Mouse (Mus musculus) limb, embryonic 12.5 days (tissue): Measurements from ENCODE around the gene Lrriq3. TPM values are rescaled to one million over a fixed set of nuclear protein-coding genes. Genes with fewer than 3 reads are reported as not detected.

ENCODE experiments used
- ATAC-seq: fragments of 200-750 bp; cut with Nextera tagmentation; 2 replicates; pipeline ENCODE4 v1.8.0; 2017; ENCODE audit warnings: low read depth, moderate TSS enrichment; ENCODE audit not compliant: insufficient number of reproducible peaks, insufficient read depth, low FRiP score, low TSS enrichment
- H3K27ac ChIP-seq: fragments of 300-500 bp; sonication (generic); 2 replicates; pipeline ENCODE4 v1.5.1; 2016; ENCODE audit warnings: mild to moderate bottlenecking, moderate library complexity
- H3K27me3 ChIP-seq: fragments of 300-500 bp; sonication (generic); 2 replicates; pipeline ENCODE4 v1.6.1; 2016; ENCODE audit warnings: mild to moderate bottlenecking, moderate library complexity
- H3K36me3 ChIP-seq: fragments of 300-500 bp; sonication (generic); 2 replicates; pipeline ENCODE4 v1.6.1; 2016; ENCODE audit warnings: mild to moderate bottlenecking, moderate library complexity
- H3K4me1 ChIP-seq: fragments of 300-500 bp; sonication (generic); replicated peaks from 2 replicates; pipeline ENCODE4 v1.6.1; 2016
- H3K4me2 ChIP-seq: fragments of 300-500 bp; sonication (generic); 2 replicates; pipeline ENCODE4 v1.6.1; 2016; ENCODE audit warnings: mild to moderate bottlenecking, moderate library complexity
- H3K4me3 ChIP-seq: fragments of 300-500 bp; sonication (generic); replicated peaks from 2 replicates; pipeline ENCODE4 v1.5.1; 2016; ENCODE audit warnings: mild to moderate bottlenecking
- H3K9ac ChIP-seq: fragments of 300-500 bp; sonication (generic); replicated peaks from 2 replicates; pipeline ENCODE4 v1.6.1; 2016; ENCODE audit warnings: mild to moderate bottlenecking, moderate library complexity
- H3K9me3 ChIP-seq: fragments of 300-500 bp; sonication (generic); 2 replicates; pipeline ENCODE4 v1.6.1; 2016; ENCODE audit warnings: mild to moderate bottlenecking, moderate library complexity
- WGBS: fragments of 180-500 bp; shearing (Covaris S2); methylation state at CpG from one replicate; pipeline ENCODE4 v1.1.7; 2016; 5-methylcytosine and 5-hydroxymethylcytosine counted together
- polyA plus RNA-seq: library from polyadenylated mRNA; unstranded; fragments of >200 nt; fragmentation: Nextera tagmentation; extraction: Ambion mirVana; gene quantifications from 2 replicates; pipeline ENCODE4 v1.2.1, GENCODE M21; 2016

The Lrriq3 gene
- polyA plus RNA-seq = 0.81 and 1.3 TPM in 2 replicates

DNA sequence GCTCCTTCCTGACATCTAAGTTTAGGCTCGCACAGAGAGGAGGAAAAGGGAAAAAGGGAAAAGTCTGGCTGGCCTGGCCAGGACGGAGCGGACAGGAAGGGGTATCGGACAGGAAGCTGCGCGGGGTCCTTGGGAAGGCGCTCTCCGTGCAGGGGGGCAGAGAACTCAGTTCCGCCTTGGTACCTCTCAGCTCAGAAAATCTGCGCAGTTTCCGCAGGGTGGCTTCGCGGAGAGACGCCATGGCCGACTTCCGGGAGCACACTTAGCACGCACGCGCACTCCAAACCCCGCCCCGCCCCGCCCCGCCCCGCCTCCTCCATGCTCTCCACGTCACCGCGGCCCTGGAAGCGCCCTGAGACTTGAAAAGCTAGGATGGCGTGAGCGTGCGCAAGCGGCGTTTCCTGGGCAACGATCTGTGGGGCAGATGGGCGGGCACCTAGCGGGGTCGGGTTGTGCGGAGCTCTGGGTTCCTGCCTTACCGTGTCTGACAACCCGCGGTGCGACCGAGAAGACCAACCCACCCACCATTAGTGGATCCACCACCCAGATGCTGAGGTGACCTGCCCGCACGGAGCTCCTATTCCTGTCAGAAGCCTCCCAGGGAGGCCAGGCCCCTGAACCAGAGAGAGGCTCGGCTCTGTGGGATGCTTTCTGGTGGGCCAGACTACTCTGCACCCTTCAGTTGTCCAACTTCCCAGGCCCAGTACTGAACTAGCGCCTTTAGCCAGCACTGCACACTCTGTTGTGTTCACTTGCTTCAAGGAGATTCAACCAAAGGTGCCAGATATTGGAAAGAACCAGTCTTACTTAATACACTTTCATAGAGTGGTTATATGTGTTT lies at the start of gene Lrriq3, which contains the start of gene Fpgt:
Gene Lrriq3 (plus strand): TSS at position 319 of the 841 bp plus-strand sequence.
Gene Fpgt (minus strand): TSS at position 288 of the 841 bp plus-strand sequence.
- Histone ChIP-seq H3K27me3 (no peaks in the 10 kb centered on the region), H3K9me3 (no peaks in the 10 kb centered on the region), H3K9ac (peak within 1 kb of the TSS; percentile 67), H3K4me3 (peak within 1 kb of the TSS; percentile 61), H3K4me1 (no peaks in the 10 kb centered on the region; the same call in 1 of the 2 replicates), H3K4me2 (peak within 1 kb of the TSS; percentile 65), H3K36me3 (peaks cover 8% of the 10 kb centered on the region; the same call in 1 of the 2 replicates), H3K27ac (peak within 1 kb of the TSS; percentile 87)
- under 1% methylated on average over 47 of the region's 47 CpGs for WGBS
- peak; percentile 99 for ATAC-seq

GRCm38 (mm10) chr3:155052021-155052420 lies 41.2 kb upstream of the Lrriq3 start:
- Histone ChIP-seq H3K9ac (no peak overlapping the region), H3K4me3 (no peak overlapping the region), H3K4me2 (no peak overlapping the region), H3K27me3 (no peaks in the 10 kb centered on the region), H3K4me1 (no peaks in the 10 kb centered on the region), H3K36me3 (no peaks in the 10 kb centered on the region), H3K27ac (no peak overlapping the region), H3K9me3 (no peaks in the 10 kb centered on the region)
- no peak for ATAC-seq

GRCm38 (mm10) chr3:155053189-155053588 lies 40.0 kb upstream of the Lrriq3 start:
- H3K9me3 ChIP-seq = no peaks in the 10 kb centered on the region
- H3K4me2 ChIP-seq = no peak overlapping the region
- 69% methylated on average over 1 of the region's 1 CpGs for WGBS
- H3K9ac ChIP-seq = no peak overlapping the region
- no peak overlapping the region for H3K27ac ChIP-seq
- H3K36me3 ChIP-seq = no peaks in the 10 kb centered on the region
- H3K4me3 ChIP-seq = no peak overlapping the region
- no peaks in the 10 kb centered on the region for H3K4me1 ChIP-seq
- no peaks in the 10 kb centered on the region for H3K27me3 ChIP-seq
- ATAC-seq = no peak

DNA sequence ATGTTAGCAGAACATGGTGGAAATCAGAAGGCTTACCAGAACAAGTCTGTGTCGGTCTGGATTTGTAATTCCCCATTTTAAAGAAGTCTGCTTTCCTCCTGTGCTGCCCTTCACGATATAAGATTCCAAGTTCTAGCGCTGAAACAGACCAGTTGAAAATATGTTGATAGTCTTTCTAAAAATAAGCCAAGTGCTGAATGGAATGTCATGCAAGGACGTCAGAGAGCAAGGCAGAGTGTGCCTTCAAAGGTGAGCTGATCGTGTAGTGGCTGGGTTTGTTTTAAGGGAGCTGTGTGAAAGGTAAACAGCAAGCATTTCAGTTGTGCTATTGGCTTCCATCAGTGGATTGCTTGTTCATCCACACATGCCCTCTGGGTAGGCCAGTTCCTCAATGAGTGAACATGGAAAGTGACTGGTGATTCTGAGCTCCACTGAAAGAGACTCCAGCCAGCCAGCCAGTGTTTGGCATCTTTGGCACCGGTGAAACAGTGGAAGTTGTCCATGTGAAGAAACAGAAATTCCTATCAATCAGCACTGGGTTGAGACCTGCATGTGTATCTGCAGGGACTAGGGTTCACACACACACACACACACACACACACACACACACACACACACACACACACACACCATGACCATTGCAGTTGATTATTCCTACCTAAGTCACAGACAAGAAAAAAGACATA lies 37.9 kb upstream of the Lrriq3 start, which contains the start of gene Tnni3k:
Gene Tnni3k (minus strand): TSS at position 177 of the 686 bp plus-strand sequence.
- 72% methylated on average over 6 of the region's 6 CpGs for WGBS
- Histone ChIP-seq H3K4me3 (no peak within 1 kb of the TSS), H3K4me1 (no peaks in the 10 kb centered on the region), H3K9me3 (no peaks in the 10 kb centered on the region), H3K27ac (no peak within 1 kb of the TSS), H3K4me2 (no peak within 1 kb of the TSS), H3K27me3 (no peaks in the 10 kb centered on the region), H3K36me3 (no peaks in the 10 kb centered on the region), H3K9ac (no peak within 1 kb of the TSS)
- no peak for ATAC-seq

DNA sequence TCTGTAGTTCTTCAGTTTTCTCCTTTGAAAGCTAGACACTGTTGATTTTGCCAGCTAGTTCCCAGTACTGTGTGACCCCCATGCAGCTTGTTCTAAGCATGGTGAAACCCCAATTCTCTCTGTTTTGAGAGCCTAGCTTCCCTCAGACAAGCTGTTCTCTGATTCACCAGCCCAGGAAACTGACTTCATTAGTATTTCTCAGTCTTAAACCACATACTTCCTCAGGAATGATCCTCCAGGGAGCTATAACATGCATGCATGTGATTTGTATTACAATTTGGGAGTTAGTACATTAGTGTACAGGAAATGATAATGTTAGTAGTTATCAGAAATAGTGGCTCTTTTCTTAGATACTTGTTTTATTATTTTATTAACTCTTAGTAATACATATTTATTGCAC lies 36.6 kb upstream of the Lrriq3 start:
- H3K27ac ChIP-seq = no peak overlapping the region
- no peak overlapping the region for H3K9ac ChIP-seq
- H3K36me3 ChIP-seq = no peaks in the 10 kb centered on the region
- no peaks in the 10 kb centered on the region for H3K27me3 ChIP-seq
- no peaks in the 10 kb centered on the region for H3K9me3 ChIP-seq
- H3K4me2 ChIP-seq = no peak overlapping the region
- no peak for ATAC-seq
- H3K4me1 ChIP-seq = no peaks in the 10 kb centered on the region
- no peak overlapping the region for H3K4me3 ChIP-seq

- H3K9ac ChIP-seq = no peak overlapping the region
- H3K27me3 ChIP-seq = no peaks in the 10 kb centered on the region
- H3K9me3 ChIP-seq = no peaks in the 10 kb centered on the region
- no peak overlapping the region for H3K27ac ChIP-seq
- no peak for ATAC-seq
- no peak overlapping the region for H3K4me2 ChIP-seq
- H3K36me3 ChIP-seq = no peaks in the 10 kb centered on the region
- no peak overlapping the region for H3K4me3 ChIP-seq
- H3K4me1 ChIP-seq = no peaks in the 10 kb centered on the region
Measured at GRCm38 (mm10) chr3:155057566-155057965, 35.7 kb upstream of the Lrriq3 start.

DNA sequence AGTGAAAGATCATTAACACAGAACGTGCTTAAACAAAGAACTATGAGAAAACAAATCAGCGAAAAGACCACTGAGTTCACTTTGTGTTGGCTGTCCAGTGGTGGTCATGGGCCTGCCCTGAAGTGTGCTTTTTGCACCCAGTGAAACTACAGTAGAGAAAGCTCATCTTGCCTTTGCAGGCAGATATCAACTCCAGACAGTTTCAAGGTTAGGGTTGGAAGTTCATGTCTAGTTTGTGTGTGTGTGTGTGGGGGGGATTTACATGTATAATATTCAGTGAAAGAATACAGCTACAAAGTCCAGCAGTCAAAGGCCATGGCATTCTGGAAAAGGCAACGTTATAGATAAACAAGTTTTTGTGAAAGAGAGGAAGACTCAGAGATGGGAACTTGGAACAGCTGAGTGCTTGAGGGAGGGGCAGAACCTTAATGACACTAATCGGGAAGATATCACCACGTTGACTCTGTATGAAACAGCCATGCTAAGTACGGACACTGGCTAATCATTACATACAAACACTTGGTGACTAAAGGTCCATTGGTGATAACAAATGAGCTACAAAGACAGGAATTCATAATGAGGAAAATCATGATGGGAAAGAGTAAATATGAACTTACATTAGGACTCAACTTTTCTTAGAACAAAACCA lies 34.3 kb upstream of the Lrriq3 start:
- ATAC-seq = no peak
- WGBS = 83% methylated on average over 6 of the region's 6 CpGs
- Histone ChIP-seq H3K9me3 (no peaks in the 10 kb centered on the region), H3K4me3 (no peak overlapping the region), H3K9ac (no peak overlapping the region), H3K4me1 (no peaks in the 10 kb centered on the region), H3K36me3 (no peaks in the 10 kb centered on the region), H3K4me2 (no peak overlapping the region), H3K27me3 (no peaks in the 10 kb centered on the region), H3K27ac (no peak overlapping the region)

- Histone ChIP-seq H3K4me1 (no peaks in the 10 kb centered on the region), H3K4me3 (no peak overlapping the region), H3K27ac (no peak overlapping the region), H3K9ac (no peak overlapping the region), H3K9me3 (no peaks in the 10 kb centered on the region), H3K4me2 (no peak overlapping the region), H3K36me3 (no peaks in the 10 kb centered on the region), H3K27me3 (no peaks in the 10 kb centered on the region)
- no peak for ATAC-seq
Measured at GRCm38 (mm10) chr3:155059449-155059822, 33.8 kb upstream of the Lrriq3 start.

DNA sequence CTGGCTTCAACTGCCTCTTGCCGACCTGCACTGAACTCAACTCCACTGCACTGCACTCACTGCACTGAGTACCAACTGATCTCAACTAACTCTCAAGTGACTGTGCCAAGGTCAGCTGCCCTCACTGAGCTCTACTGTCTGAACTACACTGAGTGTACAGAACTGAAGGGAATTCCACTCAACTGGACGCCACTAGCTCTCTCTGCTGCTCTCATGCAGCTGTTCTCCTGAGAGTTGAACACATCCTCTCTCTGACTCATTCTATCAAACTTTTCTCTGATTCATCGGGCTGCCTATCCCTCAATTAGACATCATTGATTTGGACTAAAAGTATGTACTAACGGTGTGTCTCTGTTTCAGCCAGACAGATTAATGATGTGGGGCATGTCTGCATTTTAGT lies 15.3 kb upstream of the Lrriq3 start:
- ATAC-seq = no peak

DNA sequence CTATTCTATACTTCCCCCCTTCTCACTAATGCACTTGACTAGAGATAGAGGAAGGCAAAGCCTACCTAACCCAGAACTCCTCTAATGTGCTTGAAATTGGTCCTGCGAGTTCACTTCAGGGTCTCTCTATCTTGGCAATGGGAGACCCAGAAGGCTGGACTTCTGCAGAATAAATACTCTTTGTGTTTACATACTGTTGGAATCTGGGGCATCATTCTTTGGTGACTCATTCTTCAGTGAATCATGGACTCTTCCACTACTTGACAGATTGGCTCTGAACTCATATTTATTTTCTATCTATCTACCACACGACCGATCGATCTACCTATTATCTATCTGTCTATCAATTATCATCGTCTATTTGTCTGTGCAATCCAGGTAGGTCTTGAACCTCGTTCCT lies 1.2 kb upstream of the Lrriq3 start:
- Histone ChIP-seq H3K9me3 (no peaks in the 10 kb centered on the region), H3K4me3 (peak overlapping the region; percentile 61; the same call in 1 of the 2 replicates), H3K4me2 (peak overlapping the region; percentile 65), H3K36me3 (peaks cover 16% of the 10 kb centered on the region), H3K9ac (no peak overlapping the region), H3K27ac (no peak overlapping the region), H3K4me1 (no peaks in the 10 kb centered on the region; the same call in 1 of the 2 replicates), H3K27me3 (no peaks in the 10 kb centered on the region)
- no peak for ATAC-seq
- 92% methylated on average over 6 of the region's 6 CpGs for WGBS

More for the DNA sequence above, 15.3 kb upstream of the Lrriq3 start:
- no peaks in the 10 kb centered on the region for H3K27me3 ChIP-seq
- H3K9ac ChIP-seq = no peak overlapping the region
- H3K4me2 ChIP-seq = no peak overlapping the region
- WGBS = 84% methylated on average over 4 of the region's 4 CpGs
- H3K4me1 ChIP-seq = no peaks in the 10 kb centered on the region
- H3K36me3 ChIP-seq = no peaks in the 10 kb centered on the region
- H3K27ac ChIP-seq = no peak overlapping the region
- H3K9me3 ChIP-seq = no peaks in the 10 kb centered on the region
- H3K4me3 ChIP-seq = no peak overlapping the region

- Histone ChIP-seq H3K27ac (no peak overlapping the region), H3K4me3 (no peak overlapping the region), H3K36me3 (no peaks in the 10 kb centered on the region), H3K4me2 (no peak overlapping the region), H3K9ac (no peak overlapping the region), H3K9me3 (no peaks in the 10 kb centered on the region), H3K27me3 (no peaks in the 10 kb centered on the region), H3K4me1 (no peaks in the 10 kb centered on the region)
- WGBS = 86% methylated on average over 1 of the region's 1 CpGs
- no peak for ATAC-seq
Measured at GRCm38 (mm10) chr3:155099266-155099665, 6.0 kb downstream of the Lrriq3 start.
